Mouse (Mus musculus) hematopoietic stem cell, adult 5-6 weeks (primary cell): ENCODE results near the gene Mtmr6. TPM values are rescaled to one million over a fixed set of nuclear protein-coding genes. Genes with fewer than 3 reads are reported as not detected.

Experiments
- ATAC-seq, 2 experiments: fragments of 125-278 bp in 1 of 2; replicated peaks in 1 of 2; 2 replicates each; pipeline ENCODE4 v1.8.0; 2016 to 2017; ENCODE audit warnings: inconsistent platforms in 2 of 2, mild to moderate bottlenecking in 2 of 2, moderate number of reproducible peaks in 2 of 2, low read depth in 1 of 2, moderate TSS enrichment in 1 of 2; ENCODE audit not compliant: low FRiP score in 2 of 2, poor library complexity in 2 of 2, severe bottlenecking in 2 of 2, insufficient read depth in 1 of 2, low TSS enrichment in 1 of 2
- total RNA-seq: library from RNA; stranded (forward); fragments of 172-1452, 232-1000 nt; gene quantifications from 2 replicates; pipeline ENCODE4 v1.2.3, GENCODE M21; 2017

Gene Mtmr6
- total RNA-seq = 60.0 and 67.3 TPM in 2 replicates

DNA sequence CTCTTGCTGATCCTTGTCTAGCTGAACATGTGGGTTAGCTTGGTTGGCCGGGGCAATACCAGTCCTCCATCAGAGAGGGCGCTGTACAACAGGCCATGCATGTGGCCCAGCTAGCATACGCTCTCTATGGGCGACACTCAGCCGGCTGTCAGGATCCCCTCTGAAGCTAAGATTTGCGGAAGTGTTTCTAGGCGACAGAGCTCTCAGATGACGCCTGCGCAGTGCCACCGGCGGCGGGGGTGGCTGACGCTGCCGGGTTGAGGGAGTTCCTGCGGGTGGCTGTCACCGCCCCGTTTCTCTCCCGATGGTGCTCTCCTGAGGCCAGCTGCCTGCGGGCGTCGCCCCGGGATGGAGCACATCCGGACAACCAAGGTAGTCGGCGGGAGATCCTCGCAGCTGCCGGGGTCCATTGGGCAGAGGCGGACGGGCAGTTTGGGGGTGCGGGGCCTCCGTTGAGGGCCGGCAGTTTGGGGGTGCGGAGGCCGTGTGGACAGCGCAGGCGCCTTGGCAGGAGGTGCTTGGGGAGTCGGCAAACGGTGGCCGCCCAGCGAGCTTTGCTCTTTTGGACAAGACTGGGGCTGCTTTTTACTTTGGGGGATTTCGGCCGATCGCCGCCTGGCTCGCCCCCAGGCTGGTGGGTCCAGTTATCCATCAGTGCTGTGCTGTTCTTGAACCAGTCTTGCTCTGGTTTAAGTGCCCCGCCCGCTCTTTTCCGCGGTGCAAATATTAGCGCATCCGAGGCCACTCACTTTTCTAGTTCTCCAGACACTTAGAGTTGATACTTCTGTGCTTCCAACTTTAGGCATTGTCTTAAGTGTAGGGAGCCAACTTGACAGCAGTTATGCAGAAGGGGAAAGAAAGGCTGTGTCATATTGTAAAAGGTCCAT lies at the start of gene Mtmr6:
Gene Mtmr6, plus strand, starts transcription at position 239 of the 887 bp plus-strand sequence.
- ATAC-seq = peak; percentile 98

DNA sequence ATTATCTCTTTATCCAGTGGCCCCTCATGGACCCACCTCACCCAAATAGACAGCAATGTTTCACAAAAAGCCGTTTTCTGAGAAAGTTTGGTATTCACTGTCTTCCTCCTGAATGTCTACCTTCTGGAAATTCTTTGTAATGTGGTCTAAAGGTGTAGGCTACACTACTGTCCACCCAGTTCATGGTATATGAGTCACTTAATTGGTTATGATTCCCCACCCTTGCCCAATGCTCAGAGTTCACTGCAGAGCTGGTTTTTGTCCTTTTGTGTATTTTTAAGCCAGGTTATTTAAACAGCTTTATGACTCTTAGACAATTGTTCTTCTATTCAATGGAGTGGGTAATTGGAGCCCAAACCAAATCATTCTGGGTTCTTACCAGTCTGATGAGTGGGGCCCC lies 48.9 kb upstream of the Mtmr6 start:
- ATAC-seq = no peak

DNA sequence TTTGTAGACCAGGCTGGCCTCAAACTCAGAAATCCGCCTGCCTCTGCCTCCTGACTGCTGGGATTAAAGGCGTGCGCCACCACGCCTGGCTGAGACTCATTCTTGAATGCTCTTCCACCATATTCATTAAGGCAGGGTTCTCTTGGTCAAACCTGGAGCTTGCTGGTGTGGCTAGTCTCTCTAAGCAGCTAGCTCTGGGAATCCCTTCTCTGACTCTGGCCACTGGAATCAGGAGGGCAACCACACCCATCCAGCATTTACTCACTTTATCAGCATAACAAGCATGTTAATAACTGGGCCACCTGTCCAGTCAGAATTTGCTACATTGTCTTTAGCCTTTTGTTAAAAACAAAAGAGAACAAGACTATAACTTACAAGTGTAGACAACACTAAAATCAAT lies 47.4 kb upstream of the Mtmr6 start:
- no peak for ATAC-seq

DNA sequence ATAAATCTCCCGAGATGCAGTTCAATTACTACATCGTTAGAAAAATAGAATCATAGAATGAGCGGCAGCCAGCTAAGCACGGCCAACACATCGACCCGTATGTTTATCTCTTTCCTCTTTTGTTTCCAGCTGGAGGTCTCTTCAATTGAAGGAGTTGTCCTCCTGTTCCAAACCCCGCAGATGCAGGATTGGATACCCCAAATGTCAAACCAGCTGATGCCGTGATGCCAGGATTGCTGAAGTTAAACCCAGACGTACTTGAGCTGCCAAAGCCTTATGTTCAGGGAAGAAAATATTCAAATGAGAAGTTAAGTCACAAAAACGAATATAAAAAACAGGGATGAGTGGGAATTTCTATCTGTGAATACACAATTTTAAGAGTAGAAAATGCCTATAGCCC lies 45.1 kb upstream of the Mtmr6 start:
- ATAC-seq = no peak

DNA sequence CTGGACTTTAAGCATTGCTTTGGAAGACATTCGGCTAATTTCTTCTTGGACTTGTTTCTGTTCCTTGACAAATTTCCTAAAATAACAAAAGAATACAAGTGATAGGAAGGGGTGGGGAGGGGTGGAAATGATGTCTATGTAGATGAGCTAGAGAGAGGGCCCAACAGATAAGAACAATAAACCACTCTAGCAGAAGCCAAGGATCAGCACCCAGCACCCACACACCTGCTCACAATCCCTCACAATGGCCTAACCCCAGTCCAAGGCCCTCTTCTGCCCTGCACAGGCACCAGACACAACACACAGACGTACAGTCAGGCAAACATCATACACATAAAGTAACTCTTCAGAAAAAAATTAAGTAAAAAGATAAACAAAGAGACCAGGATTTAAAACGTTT lies 26.5 kb upstream of the Mtmr6 start:
- ATAC-seq = no peak

DNA sequence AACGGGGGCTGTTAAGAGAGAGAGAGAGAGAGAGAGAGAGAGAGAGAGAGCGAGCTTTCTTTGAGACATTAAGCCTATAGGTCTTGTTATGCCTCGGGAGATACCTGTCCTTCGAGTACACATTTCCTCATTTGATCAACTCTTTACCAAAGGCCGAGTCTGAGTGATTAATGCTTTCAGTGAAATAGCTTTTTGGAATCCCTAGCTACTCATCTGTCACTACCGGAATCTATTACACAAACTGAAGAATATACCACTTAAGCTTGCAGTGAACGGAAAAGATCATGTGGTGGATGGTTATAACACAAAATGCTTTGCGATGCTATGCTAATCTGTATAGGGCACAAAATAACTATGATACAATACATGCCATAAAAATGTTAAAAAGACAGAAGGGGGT lies 14.7 kb upstream of the Mtmr6 start:
- no peak for ATAC-seq

DNA sequence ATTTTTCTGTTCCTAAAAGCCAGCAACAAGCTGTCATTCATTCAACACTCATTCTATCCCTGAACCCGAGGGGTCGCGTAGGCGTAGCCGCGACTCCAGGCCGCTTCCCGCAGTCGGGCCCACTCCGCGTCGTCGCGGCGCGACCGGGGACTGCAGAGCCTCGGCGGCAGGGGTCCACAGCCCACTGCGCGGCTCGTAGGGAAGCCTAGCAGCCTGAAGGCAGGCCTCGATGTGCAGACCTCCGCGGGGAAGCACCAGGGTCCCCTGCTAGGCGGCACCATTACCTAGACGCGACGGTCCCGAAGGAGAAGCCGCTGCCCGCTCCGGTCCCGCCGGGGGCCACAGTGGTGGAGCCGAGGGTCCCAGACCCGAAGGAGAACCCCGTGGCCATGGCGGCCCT lies 14.1 kb upstream of the Mtmr6 start:
- ATAC-seq = peak in 1 of 2 experiments; percentile 33; a peak in 2 of 4 replicates

DNA sequence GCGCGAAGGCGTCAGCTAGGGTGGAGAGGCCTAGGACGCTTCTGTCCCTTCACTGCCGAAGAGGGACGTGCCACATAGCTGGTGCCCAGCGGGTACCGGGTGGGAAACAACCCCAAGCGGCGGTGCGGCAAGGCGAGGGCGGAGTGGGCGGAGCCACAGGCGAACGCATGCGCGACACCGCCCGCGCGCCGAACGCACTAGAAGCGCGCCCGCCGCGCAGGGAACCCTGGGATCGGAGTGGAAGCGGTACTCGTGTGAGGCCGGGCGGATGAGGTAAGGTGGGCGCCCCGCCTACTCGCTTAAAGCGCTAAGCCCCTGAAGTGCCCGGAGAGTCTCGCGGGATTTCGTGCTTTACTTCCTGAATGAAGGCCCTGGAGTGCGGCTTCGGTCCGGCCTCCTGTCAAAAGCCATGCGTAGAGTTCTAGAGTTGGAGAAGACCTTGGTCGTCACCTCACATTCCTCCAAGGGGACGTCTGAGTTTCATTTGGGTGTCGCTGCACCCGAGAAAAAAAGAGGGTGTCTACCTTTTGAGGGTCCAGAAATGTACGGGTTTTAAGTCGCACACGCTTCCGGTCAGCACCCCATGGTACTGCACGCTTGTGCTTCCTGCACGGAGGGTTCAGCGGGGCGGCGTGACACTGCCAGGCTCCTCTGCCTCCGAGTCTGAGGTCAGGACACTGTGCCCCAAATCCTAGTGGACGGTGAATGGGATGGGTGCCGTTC lies 13.6 kb upstream of the Mtmr6 start, which contains the start of the genes Nupl1 and Gm49336:
Gene Nupl1, minus strand, starts transcription at position 151 of the 723 bp plus-strand sequence.
Gene Gm49336, minus strand, starts transcription at position 227 of the 723 bp plus-strand sequence.
- ATAC-seq = peak; percentile 98

DNA sequence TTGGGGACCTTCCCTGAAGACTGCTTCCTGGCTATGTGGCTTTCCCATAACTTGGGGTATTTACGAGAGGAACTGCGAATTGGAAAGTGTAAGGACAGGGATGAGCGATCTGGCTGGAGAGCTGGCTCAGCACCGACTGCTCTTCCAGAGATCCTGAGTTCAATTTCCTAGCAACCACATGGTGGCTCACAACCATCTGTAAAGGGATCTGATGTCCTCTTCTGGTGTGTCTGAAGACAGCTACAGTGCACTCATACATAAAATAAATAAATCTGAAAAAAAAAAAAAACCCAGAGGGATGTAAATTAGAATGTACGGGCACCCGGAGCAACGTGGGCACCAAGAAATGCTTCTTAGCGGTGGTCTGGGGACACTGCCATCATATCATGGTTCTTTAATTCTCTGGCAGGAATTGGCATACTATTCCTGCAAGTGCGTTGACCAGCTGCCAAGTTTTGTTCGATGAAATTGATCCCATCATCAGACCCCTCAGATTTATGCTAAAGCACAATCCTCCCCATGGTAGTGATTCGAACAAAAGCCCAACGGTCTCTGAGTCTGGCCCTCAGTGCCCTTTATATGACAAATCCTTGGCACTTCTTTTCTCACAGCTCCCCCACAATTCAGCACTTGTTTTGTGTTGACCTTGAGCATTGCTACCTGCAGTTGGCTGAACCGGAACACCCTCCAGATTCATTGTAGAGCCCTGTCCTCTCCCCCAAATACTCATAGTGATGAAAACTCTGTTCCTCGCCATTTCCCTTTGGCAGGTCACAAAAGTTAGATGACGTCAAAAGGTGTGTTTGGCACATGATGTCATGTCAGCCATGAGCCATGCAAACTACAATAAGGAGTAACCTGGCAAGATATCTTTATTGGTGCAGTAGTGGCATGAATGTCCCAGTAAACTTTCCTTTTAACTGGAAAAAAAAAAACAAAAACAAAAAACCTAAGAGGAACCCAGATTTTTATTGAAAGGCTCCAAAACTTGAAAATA lies 12.7 kb upstream of the Mtmr6 start:
- ATAC-seq = no peak

DNA sequence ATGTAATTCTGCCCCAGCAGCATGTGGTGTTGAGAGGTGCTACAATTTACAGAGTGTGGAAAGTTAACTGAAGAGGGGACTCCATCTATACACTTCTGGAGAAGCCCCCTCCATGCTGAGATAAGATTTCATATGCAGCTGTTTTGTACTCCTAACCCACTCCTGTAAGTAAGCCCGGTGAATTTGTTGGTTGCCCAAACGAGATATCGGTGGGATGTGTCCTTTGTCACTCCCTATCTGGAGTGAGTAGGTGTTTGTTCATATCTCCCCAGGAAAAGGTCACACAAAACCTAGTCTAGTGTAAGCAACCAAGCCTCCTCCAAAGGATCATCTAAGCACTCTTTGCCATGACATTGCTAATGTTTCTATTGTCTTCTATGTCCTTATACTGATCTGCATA lies 11.6 kb upstream of the Mtmr6 start:
- ATAC-seq = no peak

DNA sequence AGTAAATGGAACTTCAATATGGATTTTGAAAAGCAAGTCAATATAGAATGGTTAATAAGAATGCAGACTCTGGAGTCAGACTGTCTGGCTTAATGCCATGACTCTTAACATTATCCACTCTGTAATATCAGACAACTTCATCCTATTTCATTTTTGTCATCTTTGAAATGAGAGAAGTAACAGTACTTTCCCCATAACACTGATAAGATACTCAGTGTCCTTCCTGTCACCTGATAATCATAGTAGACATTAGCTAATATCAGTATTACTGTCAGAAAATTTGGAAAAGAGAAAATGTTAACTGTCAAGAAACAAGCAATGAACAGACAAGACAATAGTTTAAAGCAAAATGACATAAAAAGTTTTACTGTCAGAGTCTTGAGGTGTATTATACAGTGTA lies 10.3 kb upstream of the Mtmr6 start:
- ATAC-seq = no peak

DNA sequence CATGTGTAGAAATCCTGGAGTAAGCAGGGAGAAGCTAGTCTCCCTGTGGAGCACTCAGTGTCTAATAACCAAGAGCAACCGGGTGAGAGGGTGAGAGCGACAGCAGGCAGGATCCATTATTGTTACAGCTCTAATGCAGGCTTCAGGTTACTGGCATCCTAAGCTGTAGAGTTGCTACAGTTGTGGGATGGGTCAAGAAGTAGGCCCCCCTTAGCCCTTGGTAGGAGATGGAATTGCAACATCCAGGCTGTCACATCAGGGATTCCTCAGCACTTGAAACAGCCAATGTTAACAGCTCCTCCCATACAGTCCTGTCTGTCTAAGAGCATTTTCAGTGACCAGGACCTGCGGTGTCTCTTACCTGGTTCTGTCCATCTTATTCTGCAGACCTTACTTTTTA lies 8.7 kb upstream of the Mtmr6 start:
- ATAC-seq = no peak

DNA sequence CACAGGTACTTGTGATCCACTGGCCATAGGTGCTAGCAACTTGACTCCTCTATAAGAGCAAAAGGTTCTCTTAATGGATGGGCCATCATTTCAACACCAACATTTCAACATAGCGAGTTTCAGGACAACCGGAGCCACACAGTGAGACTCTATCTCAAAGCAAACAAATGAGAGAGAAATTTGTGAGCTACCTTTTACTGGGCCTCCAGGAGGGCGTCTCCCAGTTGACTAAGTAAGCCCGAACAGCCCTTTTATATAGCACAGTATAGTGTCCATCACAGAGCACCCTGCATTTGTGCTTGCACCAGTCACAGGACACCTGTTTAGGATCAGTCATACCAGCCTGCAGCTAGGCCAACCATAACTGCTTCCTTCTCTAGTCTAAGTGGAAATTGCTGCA lies 7.9 kb upstream of the Mtmr6 start:
- ATAC-seq = no peak

DNA sequence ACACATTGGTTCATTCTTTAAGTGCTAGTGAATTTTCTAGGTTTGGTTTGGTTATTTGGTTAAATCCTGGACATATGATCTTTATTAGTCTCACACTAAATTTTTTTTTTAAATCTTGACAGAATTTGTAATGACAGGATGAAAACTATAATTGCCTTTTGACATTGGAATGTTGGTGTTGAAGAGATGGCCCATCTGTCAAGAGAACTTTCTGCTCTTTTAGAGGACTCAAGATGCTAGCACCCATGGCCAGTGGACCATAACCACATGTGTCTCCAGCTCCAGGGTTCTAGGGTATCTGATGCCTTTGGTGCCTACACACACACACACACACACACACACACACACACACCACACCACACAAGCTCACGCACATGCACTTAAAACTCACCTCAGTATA lies 7.2 kb upstream of the Mtmr6 start:
- no peak for ATAC-seq

DNA sequence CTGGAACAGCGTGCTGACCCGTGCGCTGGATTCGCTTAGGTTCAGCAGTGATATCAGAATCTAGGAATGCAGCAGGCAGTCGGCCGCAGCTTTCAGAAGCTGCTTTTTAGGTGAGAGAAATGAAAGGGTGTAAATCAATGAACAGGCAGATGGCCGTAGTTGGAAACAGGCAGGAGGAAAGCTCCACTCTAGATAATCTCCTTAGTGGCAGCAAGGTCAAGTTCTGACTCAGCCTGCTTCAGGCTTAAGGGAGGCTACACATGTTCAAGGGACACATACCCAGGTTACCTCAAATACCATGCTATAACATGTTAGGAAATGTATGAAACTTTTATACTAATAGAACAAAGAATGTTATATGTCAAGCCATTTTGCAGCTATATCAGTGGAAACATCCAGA lies 2.7 kb upstream of the Mtmr6 start:
- ATAC-seq = no peak

DNA sequence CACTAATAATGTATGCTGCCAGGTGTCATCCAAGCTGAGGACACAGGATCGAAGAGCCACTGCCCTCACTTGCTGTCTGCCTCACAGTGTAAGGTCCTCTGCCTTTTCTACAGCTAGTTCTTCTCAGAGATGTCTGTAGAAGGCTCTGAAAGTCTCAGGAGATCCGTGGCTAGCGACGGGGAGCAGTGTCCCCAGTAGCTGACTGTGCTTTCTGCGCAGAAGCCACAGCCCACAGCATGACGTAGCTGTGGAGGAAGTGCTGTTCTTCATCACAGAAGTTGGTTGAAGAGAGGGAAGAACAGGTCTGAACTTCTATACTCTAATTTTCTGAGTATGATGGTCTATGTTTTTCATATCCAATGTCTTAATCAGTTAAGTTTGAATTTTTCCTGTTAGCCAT lies 4.3 kb downstream of the Mtmr6 start:
- peak; percentile 61 to 77 for ATAC-seq

DNA sequence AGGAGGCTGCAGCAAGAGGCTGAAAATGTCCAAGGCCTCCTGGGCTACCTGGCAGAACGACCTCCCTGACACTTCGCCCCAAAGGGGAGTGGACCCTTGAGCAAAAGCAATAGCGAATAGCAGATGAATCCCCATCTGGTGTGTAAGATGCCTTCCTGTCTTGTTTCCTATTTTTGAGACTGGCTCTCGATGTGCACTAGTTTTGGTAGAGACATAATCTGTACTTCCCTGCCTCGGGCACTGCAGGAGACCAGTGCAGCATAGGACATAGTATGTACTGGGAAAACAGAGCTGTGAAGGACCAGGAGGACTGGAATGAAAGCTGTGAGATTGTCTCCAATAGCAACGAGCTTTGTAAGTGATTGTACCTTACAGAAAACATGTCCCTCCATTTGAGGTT lies 8.3 kb downstream of the Mtmr6 start:
- peak in 1 of 2 experiments; percentile 26; a peak in 1 of 4 replicates for ATAC-seq
